Mouse (Mus musculus) MEL (cell line): Measurements from ENCODE around the gene Per1. TPM values are rescaled to one million over a fixed set of nuclear protein-coding genes. Genes with fewer than 3 reads are reported as not detected.

Experiments used
- DNase-seq: peaks from one replicate; pipeline ENCODE4 v3.0.0; 2011; ENCODE audit warnings: low read depth, low spot score
- H3K27ac ChIP-seq: 2 replicates; pipeline ENCODE4 v1.5.1; 2012; ENCODE audit warnings: low read depth, mild to moderate bottlenecking, control low read depth, low read length, moderate library complexity; ENCODE audit not compliant: control insufficient read depth
- H3K27me3 ChIP-seq, 2 experiments: fragments of 150-350 bp in 1 of 2; sonication (generic) in 1 of 2; 2 replicates each; pipeline ENCODE4 v1.6.1; 2012; ENCODE audit warnings: low read length in 2 of 2, mild to moderate bottlenecking in 2 of 2, improper control_type of control experiment in 1 of 2, moderate library complexity in 1 of 2; ENCODE audit not compliant: insufficient read depth in 2 of 2, control insufficient read depth in 1 of 2
- H3K36me3 ChIP-seq, 2 experiments: 2 replicates each; pipeline ENCODE4 v1.6.1; 2012 to 2014; ENCODE audit warnings: low read length in 2 of 2, improper control_type of control experiment in 1 of 2, inconsistent platforms in 1 of 2, mild to moderate bottlenecking in 1 of 2; ENCODE audit not compliant: insufficient read depth in 2 of 2, control insufficient read depth in 1 of 2
- H3K4me1 ChIP-seq, 2 experiments: fragments of 150-350 bp in 1 of 2; sonication (generic) in 1 of 2; 2 replicates each; pipeline ENCODE4 v1.6.1; 2012; ENCODE audit warnings: low read length in 2 of 2, improper control_type of control experiment in 1 of 2, mild to moderate bottlenecking in 1 of 2; ENCODE audit not compliant: insufficient read depth in 2 of 2, control insufficient read depth in 1 of 2
- H3K4me3 ChIP-seq, 2 experiments: fragments of 150-350 bp in 1 of 2; sonication (generic) in 1 of 2; 2 replicates each; pipeline ENCODE4 v1.5.1; 2012; ENCODE audit warnings: low read depth in 2 of 2, low read length in 2 of 2, mild to moderate bottlenecking in 2 of 2, moderate library complexity in 2 of 2, control low read depth in 1 of 2, improper control_type of control experiment in 1 of 2; ENCODE audit not compliant: control insufficient read depth in 1 of 2, insufficient read depth in 1 of 2
- H3K79me2 ChIP-seq: 2 replicates; pipeline ENCODE4 v1.6.1; 2012; ENCODE audit warnings: mild to moderate bottlenecking, low read length, moderate library complexity; ENCODE audit not compliant: control insufficient read depth, poor library complexity, insufficient read depth
- H3K9ac ChIP-seq: 2 replicates; pipeline ENCODE4 v1.6.1; 2012; ENCODE audit warnings: low read depth, mild to moderate bottlenecking, control low read depth, low read length, moderate library complexity; ENCODE audit not compliant: control insufficient read depth, poor library complexity, severe bottlenecking
- H3K9me3 ChIP-seq: fragments of 150-350 bp; sonication (generic); replicated peaks from 2 replicates; pipeline ENCODE4 v1.6.1; 2012; ENCODE audit warnings: mild to moderate bottlenecking, low read length, improper control_type of control experiment, moderate library complexity; ENCODE audit not compliant: insufficient read depth
- CTCF ChIP-seq, 3 experiments: IDR thresholded peaks in 2 of 3; conservative IDR thresholded peaks in 1 of 3; 2 replicates each; pipeline ENCODE4 v1.5.1; 2011 to 2012; ENCODE audit warnings: low read length in 3 of 3, low read depth in 2 of 3, mild to moderate bottlenecking in 2 of 3, improper control_type of control experiment in 1 of 3, inconsistent platforms in 1 of 3, mixed read lengths in 1 of 3, moderate library complexity in 1 of 3; ENCODE audit not compliant: control insufficient read depth in 1 of 3, insufficient read depth in 1 of 3, poor library complexity in 1 of 3, severe bottlenecking in 1 of 3
- ELF1 ChIP-seq: IDR thresholded peaks from 2 replicates; pipeline ENCODE4 v1.6.1; 2014; ENCODE audit warnings: low read depth, mild to moderate bottlenecking, inconsistent platforms, low read length, improper control_type of control experiment, moderate library complexity
- ETS1 ChIP-seq: IDR thresholded peaks from 2 replicates; pipeline ENCODE4 v1.6.1; 2012; ENCODE audit warnings: low read depth, mild to moderate bottlenecking, inconsistent platforms, low read length, improper control_type of control experiment, moderate library complexity
- GABPA ChIP-seq: IDR thresholded peaks from 2 replicates; pipeline ENCODE4 v1.6.1; 2012; ENCODE audit warnings: low read depth, mild to moderate bottlenecking, inconsistent platforms, low read length, improper control_type of control experiment, moderate library complexity
- JUND ChIP-seq: IDR thresholded peaks from 2 replicates; pipeline ENCODE4 v1.6.1; 2011; ENCODE audit warnings: low read depth, mild to moderate bottlenecking, improper control_type of control experiment, low read length
- KAT2A ChIP-seq: conservative IDR thresholded peaks from 2 replicates; pipeline ENCODE4 v1.6.1; 2012; ENCODE audit warnings: low read depth, low read length, improper control_type of control experiment, inconsistent platforms
- MAX ChIP-seq: IDR thresholded peaks from 2 replicates; pipeline ENCODE4 v1.6.1; 2011; ENCODE audit warnings: low read length, improper control_type of control experiment
- MEF2A ChIP-seq: IDR thresholded peaks from 2 replicates; pipeline ENCODE4 v1.6.1; 2014; ENCODE audit warnings: low read depth, mild to moderate bottlenecking, inconsistent platforms, low read length, improper control_type of control experiment; ENCODE audit not compliant: poor library complexity, insufficient replicate concordance, severe bottlenecking; ENCODE audit errors: extremely low read depth
- MYC ChIP-seq: IDR thresholded peaks from 2 replicates; pipeline ENCODE4 v1.6.1; 2011; ENCODE audit warnings: low read depth, mild to moderate bottlenecking, low read length, improper control_type of control experiment, moderate library complexity
- NELFE ChIP-seq: IDR thresholded peaks from 2 replicates; pipeline ENCODE4 v1.6.1; 2011; ENCODE audit warnings: low read depth, low read length, improper control_type of control experiment
- POLR2AphosphoS2 ChIP-seq: IDR thresholded peaks from 2 replicates; pipeline ENCODE4 v1.6.1; 2011; ENCODE audit warnings: low read length, improper control_type of control experiment
- POLR2AphosphoS5 ChIP-seq: IDR thresholded peaks from 2 replicates; pipeline ENCODE4 v1.6.1; 2012; ENCODE audit warnings: low read depth, borderline replicate concordance, mild to moderate bottlenecking, inconsistent platforms, low read length, moderate library complexity, mixed read lengths
- RAD21 ChIP-seq: IDR thresholded peaks from 2 replicates; pipeline ENCODE4 v1.6.1; 2011; ENCODE audit warnings: mild to moderate bottlenecking, low read depth, low read length, improper control_type of control experiment
- SIN3A ChIP-seq: IDR thresholded peaks from 2 replicates; pipeline ENCODE4 v1.6.1; 2012; ENCODE audit warnings: low read length, improper control_type of control experiment, inconsistent platforms
- UBTF ChIP-seq: IDR thresholded peaks from 2 replicates; pipeline ENCODE4 v1.6.1; 2012; ENCODE audit warnings: low read depth, mild to moderate bottlenecking, inconsistent platforms, low read length, improper control_type of control experiment, moderate library complexity, borderline replicate concordance; ENCODE audit not compliant: insufficient read depth
- USF1 ChIP-seq: IDR thresholded peaks from 2 replicates; pipeline ENCODE4 v1.6.1; 2014; ENCODE audit warnings: low read depth, mild to moderate bottlenecking, inconsistent platforms, low read length, improper control_type of control experiment, moderate library complexity
- ZC3H11A ChIP-seq: IDR thresholded peaks from 2 replicates; pipeline ENCODE4 v1.6.1; 2012; ENCODE audit warnings: low read depth, mild to moderate bottlenecking, inconsistent platforms, low read length, improper control_type of control experiment
- ZKSCAN1 ChIP-seq: IDR thresholded peaks from 2 replicates; pipeline ENCODE4 v1.6.1; 2012; ENCODE audit warnings: low read depth, mild to moderate bottlenecking, inconsistent platforms, low read length, improper control_type of control experiment, moderate library complexity
- ZMIZ1 ChIP-seq: IDR thresholded peaks from 2 replicates; pipeline ENCODE4 v1.6.1; 2012; ENCODE audit warnings: low read depth, mild to moderate bottlenecking, inconsistent platforms, low read length, improper control_type of control experiment, moderate library complexity
- polyA plus RNA-seq, 2 experiments: library from polyadenylated mRNA; stranded (reverse) in 1 of 2; unstranded in 1 of 2; fragments of >175 nt in 1 of 2; fragments of >200 nt in 1 of 2; gene quantifications; 2 replicates each; pipeline versions ENCODE4 v1.2.1 to v1.2.4; 2012; ENCODE audit warnings: low replicate concordance in 2 of 2, low read depth in 1 of 2; ENCODE audit not compliant: insufficient read length in 2 of 2, insufficient read depth in 1 of 2, missing spikeins in 1 of 2
- total RNA-seq: library from RNA; depleted of rRNA; stranded (reverse); fragments of 300-350 nt; gene quantifications from 2 replicates; pipeline ENCODE4 v1.2.3, GENCODE M21; 2012

Per1 gene
- total and polyA plus RNA-seq, 3 experiments: 4.5 to 34.9 TPM; not detected in 1

DNA sequence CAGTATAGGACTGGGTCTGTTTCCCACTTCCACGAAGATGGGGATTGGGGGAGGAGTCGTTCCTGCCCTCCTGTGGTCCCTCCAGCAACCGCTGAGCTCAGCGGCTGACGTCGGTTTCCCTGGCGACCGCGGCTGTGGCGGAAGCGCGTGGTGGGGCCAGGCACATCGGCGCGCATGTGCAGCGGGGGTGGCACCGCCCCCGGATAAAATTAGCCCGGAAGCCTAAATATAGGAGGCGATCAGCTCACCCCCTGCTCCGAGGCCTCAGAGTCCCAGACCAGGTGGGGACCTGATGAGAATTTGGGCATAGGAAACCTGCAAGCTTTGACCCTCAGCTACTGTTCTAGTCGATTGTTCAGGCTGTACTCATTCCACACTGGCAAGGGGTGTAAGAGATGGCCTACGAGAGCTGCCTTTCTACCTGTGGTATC is 4.9 kb downstream of the Per1 start (continued):
- TF ChIP-seq USF1 (peak; percentile 50), MAX (0 out of 2 replicates have a peak, but pooled peaks have one; percentile 43), CTCF (IDR thresholded peaks at IDR 0.05 in 2 of 3, conservative IDR thresholded peaks at IDR 0.05 in 1 of 3; ENCODE audit: control insufficient read depth in 1 of 3, insufficient read depth in 1 of 3, low read depth in 2 of 3, low read length in 3 of 3, poor library complexity in 1 of 3, severe bottlenecking in 1 of 3) (no peak), NELFE (no peak; the same call in 1 of the 2 replicates), ELF1 (peak; percentile 93), KAT2A (no peak), RAD21 (no peak), POLR2AphosphoS2 (no peak)

DNA sequence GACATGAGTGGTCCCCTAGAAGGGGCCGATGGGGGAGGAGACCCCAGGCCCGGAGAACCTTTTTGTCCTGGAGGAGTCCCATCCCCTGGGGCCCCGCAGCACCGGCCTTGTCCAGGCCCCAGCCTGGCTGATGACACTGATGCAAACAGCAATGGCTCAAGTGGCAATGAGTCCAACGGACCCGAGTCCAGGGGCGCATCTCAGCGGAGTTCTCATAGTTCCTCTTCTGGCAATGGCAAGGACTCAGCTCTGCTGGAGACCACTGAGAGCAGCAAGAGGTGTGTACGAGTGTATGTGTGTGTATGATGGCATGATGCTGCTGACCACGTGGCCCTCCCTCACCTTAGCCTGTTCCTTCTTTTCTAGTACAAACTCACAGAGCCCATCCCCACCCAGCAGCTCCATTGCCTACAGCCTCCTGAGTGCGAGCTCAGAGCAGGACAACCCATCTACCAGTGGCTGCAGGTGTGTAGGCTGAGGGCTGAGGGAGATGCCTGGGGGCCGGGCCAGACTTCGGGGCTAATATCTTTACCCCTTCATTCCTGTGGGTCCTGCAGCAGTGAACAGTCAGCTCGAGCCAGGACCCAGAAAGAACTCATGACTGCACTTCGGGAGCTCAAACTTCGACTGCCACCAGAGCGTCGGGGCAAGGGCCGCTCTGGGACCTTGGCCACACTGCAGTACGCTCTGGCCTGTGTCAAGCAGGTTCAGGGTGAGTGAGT is 5.8 kb downstream of the Per1 start:
- Histone ChIP-seq H3K9me3 (no peaks in the 10 kb centered on the region), H3K79me2 (peaks cover 17% of the 10 kb centered on the region), H3K27ac (no peak overlapping the region), H3K4me3 (no peak overlapping the region), H3K36me3 (peaks cover 0 to 11% of the 10 kb centered on the region in 2 experiments; a peak in 2 of 4 replicates), H3K4me1 (peaks cover 17 to 21% of the 10 kb centered on the region in 2 experiments)
- TF ChIP-seq POLR2AphosphoS5 (no peak), NELFE (no peak), ETS1 (no peak), MYC (no peak), GABPA (no peak), ZMIZ1 (no peak), MAX (no peak), ZKSCAN1 (no peak), ZC3H11A (no peak), MEF2A (no peak), JUND (no peak), UBTF (no peak), SIN3A (no peak)
- TF ChIP-seq, all 39 proteins: peak for 0
- Histone ChIP-seq H3K9ac (no peak overlapping the region; the same call in 1 of the 2 replicates), H3K27me3 (no peaks in the 10 kb centered on the region)
- no peak for DNase-seq
